Mouse (Mus musculus) bone marrow macrophage, adult 2 months (primary cell): ENCODE measurements around the gene Svs1. TPM values are rescaled to one million over a fixed set of nuclear protein-coding genes. Genes with fewer than 3 reads are reported as not detected.
A peak's percentile ranks its signal among the peaks of the same experiment; 100 is the strongest.

Experiments used
- H3K27ac ChIP-seq: 2 replicates; pipeline ENCODE4 v1.5.1; 2012; ENCODE audit warnings: low read depth, low read length; ENCODE audit not compliant: insufficient read depth
- H3K4me1 ChIP-seq: 2 replicates; pipeline ENCODE4 v1.6.1; 2012; ENCODE audit warnings: low read length; ENCODE audit not compliant: control insufficient read depth, insufficient read depth
- H3K4me3 ChIP-seq: 2 replicates; pipeline ENCODE4 v1.5.1; 2012; ENCODE audit warnings: mild to moderate bottlenecking, low read length, moderate library complexity; ENCODE audit not compliant: insufficient read depth
- CTCF ChIP-seq: IDR thresholded peaks from 2 replicates; pipeline ENCODE4 v1.5.1; 2012; ENCODE audit warnings: low read depth, mild to moderate bottlenecking, low read length, moderate library complexity
- POLR2A ChIP-seq: IDR thresholded peaks from 2 replicates; pipeline ENCODE4 v1.6.1; 2012; ENCODE audit warnings: mild to moderate bottlenecking, low read depth, low read length, borderline replicate concordance
- polyA plus RNA-seq: library from polyadenylated mRNA; stranded (reverse); fragments of >200 nt; gene quantifications from 2 replicates; pipeline ENCODE4 v1.2.4, GENCODE M21; 2012; ENCODE audit not compliant: missing spikeins, insufficient read depth, insufficient read length

Gene Svs1
- polyA plus RNA-seq, 1 experiment: not detected

- peak overlapping the region; percentile 50 for H3K27ac ChIP-seq
- peaks cover 39% of the 10 kb centered on the region for H3K4me1 ChIP-seq
- peak overlapping the region; percentile 18 for H3K4me3 ChIP-seq
- TF ChIP-seq POLR2A (no peak), CTCF (no peak)
Observed at GRCm38 (mm10) chr6:49008420-49009160, 21.9 kb downstream of the Svs1 start.

- no peak overlapping the region for H3K4me3 ChIP-seq
- peaks cover 41% of the 10 kb centered on the region for H3K4me1 ChIP-seq
- no peak for TF ChIP-seq CTCF
- no peak for TF ChIP-seq POLR2A
- H3K27ac ChIP-seq: no peak overlapping the region
Observed at GRCm38 (mm10) chr6:49009161-49009555, 22.5 kb downstream of the Svs1 start.

GRCm38 (mm10) chr6:49009665-49010064 is 23.0 kb downstream of the Svs1 start:
- TF ChIP-seq POLR2A: no peak
- no peak for TF ChIP-seq CTCF
- H3K27ac ChIP-seq: peak overlapping the region; percentile 100
- peaks cover 37% of the 10 kb centered on the region for H3K4me1 ChIP-seq
- H3K4me3 ChIP-seq: no peak overlapping the region

GRCm38 (mm10) chr6:49011191-49011590 is 24.5 kb downstream of the Svs1 start:
- H3K27ac ChIP-seq: peak overlapping the region; percentile 100

GRCm38 (mm10) chr6:49013023-49013422 is 26.4 kb downstream of the Svs1 start:
- peaks cover 39% of the 10 kb centered on the region for H3K4me1 ChIP-seq
- peak overlapping the region; percentile 38 for H3K4me3 ChIP-seq
- no peak for TF ChIP-seq CTCF
- peak overlapping the region; percentile 100 for H3K27ac ChIP-seq

More at GRCm38 (mm10) chr6:49011191-49011590, 24.5 kb downstream of the Svs1 start:
- Histone ChIP-seq H3K4me3 (no peak overlapping the region; the same call in 1 of the 2 replicates), H3K4me1 (peaks cover 37% of the 10 kb centered on the region)
- TF ChIP-seq CTCF: no peak
- TF ChIP-seq POLR2A: no peak

- TF ChIP-seq POLR2A (no peak), CTCF (no peak)
Observed at GRCm38 (mm10) chr6:49013458-49013857, 26.8 kb downstream of the Svs1 start.

GRCm38 (mm10) chr6:49017150-49017549 is 30.5 kb downstream of the Svs1 start:
- TF ChIP-seq CTCF (no peak), POLR2A (no peak)

More at GRCm38 (mm10) chr6:49013458-49013857, 26.8 kb downstream of the Svs1 start:
- Histone ChIP-seq H3K4me1 (peaks cover 36% of the 10 kb centered on the region), H3K4me3 (no peak overlapping the region), H3K27ac (peak overlapping the region; percentile 100)

GRCm38 (mm10) chr6:49019341-49019740 is 32.7 kb downstream of the Svs1 start:
- H3K27ac ChIP-seq: no peak overlapping the region
- H3K4me1 ChIP-seq: peaks cover 53% of the 10 kb centered on the region
- H3K4me3 ChIP-seq: no peak overlapping the region
- TF ChIP-seq POLR2A: no peak
- TF ChIP-seq CTCF: no peak

More at GRCm38 (mm10) chr6:49017150-49017549, 30.5 kb downstream of the Svs1 start:
- Histone ChIP-seq H3K4me1 (peaks cover 46% of the 10 kb centered on the region), H3K27ac (no peak overlapping the region), H3K4me3 (no peak overlapping the region)

- Histone ChIP-seq H3K27ac (peak overlapping the region; percentile 81), H3K4me3 (no peak overlapping the region), H3K4me1 (peaks cover 73% of the 10 kb centered on the region)
- TF ChIP-seq POLR2A (no peak), CTCF (no peak)
Observed at GRCm38 (mm10) chr6:49021141-49022012, 34.7 kb downstream of the Svs1 start.

GRCm38 (mm10) chr6:49022384-49022783 is 35.7 kb downstream of the Svs1 start:
- Histone ChIP-seq H3K4me3 (no peak overlapping the region), H3K27ac (peak overlapping the region; percentile 81)

More at GRCm38 (mm10) chr6:49022384-49022783, 35.7 kb downstream of the Svs1 start:
- H3K4me1 ChIP-seq: peaks cover 77% of the 10 kb centered on the region
- TF ChIP-seq CTCF: no peak
- no peak for TF ChIP-seq POLR2A
